Mouse (Mus musculus): ENCODE measurements at regions not wholly inside any gene's neighbourhood (a gene's known extent, or its start where the extent isn't known, plus 50 kb on each side); places are given as distances from the start of the nearest gene placed in this dataset.
A peak's percentile ranks its signal among the peaks of the same experiment; 100 is the strongest.

GRCm38 (mm10) chr17:88343091-88343783, 97.3 kb upstream of the Foxn2 start:
- no peak for ATAC-seq

GRCm38 (mm10) chr17:88345433-88345832, 95.1 kb upstream of the Foxn2 start:
- no peak for ATAC-seq

- no peak for ATAC-seq
Measured at GRCm38 (mm10) chr17:88346896-88347295, 93.6 kb upstream of the Foxn2 start.

- no peak for ATAC-seq
Measured at GRCm38 (mm10) chr17:88349825-88350460, 90.6 kb upstream of the Foxn2 start.

GRCm38 (mm10) chr17:88350986-88351385, 89.5 kb upstream of the Foxn2 start:
- no peak for ATAC-seq

- no peak for ATAC-seq
Measured at GRCm38 (mm10) chr17:88352960-88353359, 87.6 kb upstream of the Foxn2 start.

- ATAC-seq = no peak
Measured at GRCm38 (mm10) chr17:88361161-88361560, 79.3 kb upstream of the Foxn2 start.

- ATAC-seq = no peak
Measured at GRCm38 (mm10) chr17:88362404-88362803, 78.1 kb upstream of the Foxn2 start.

- no peak for ATAC-seq
Measured at GRCm38 (mm10) chr17:88367876-88368275, 72.6 kb upstream of the Foxn2 start.

GRCm38 (mm10) chr17:88369971-88370370, 70.5 kb upstream of the Foxn2 start:
- ATAC-seq = no peak

GRCm38 (mm10) chr17:88370676-88371075, 69.8 kb upstream of the Foxn2 start:
- no peak for ATAC-seq

GRCm38 (mm10) chr17:88378505-88378904, 62.0 kb upstream of the Foxn2 start:
- no peak for ATAC-seq

GRCm38 (mm10) chr17:88379389-88379788, 61.1 kb upstream of the Foxn2 start:
- peak; percentile 54 for ATAC-seq

GRCm38 (mm10) chr17:88381106-88381505, 59.4 kb upstream of the Foxn2 start:
- no peak for ATAC-seq

GRCm38 (mm10) chr17:88383447-88383846, 57.1 kb upstream of the Foxn2 start:
- no peak for ATAC-seq

GRCm38 (mm10) chr17:88388441-88388951, 52.0 kb upstream of the Foxn2 start:
- ATAC-seq = no peak

GRCm38 (mm10) chr17:88389668-88390461, 50.6 kb upstream of the Foxn2 start:
- no peak for ATAC-seq

All from inflammation-experienced regulatory T-cells, adult 6 months (primary cell).